Mouse (Mus musculus) common myeloid progenitor, adult 5-6 weeks (primary cell): Measurements from ENCODE around the gene Sbds. TPM values are rescaled to one million over a fixed set of nuclear protein-coding genes. Genes with fewer than 3 reads are reported as not detected.

Source experiments
- ATAC-seq: replicated peaks from 2 replicates; pipeline ENCODE4 v1.8.0; 2016; ENCODE audit warnings: low read depth, mild to moderate bottlenecking, moderate TSS enrichment, inconsistent platforms; ENCODE audit not compliant: poor library complexity, severe bottlenecking
- total RNA-seq: library from RNA; stranded (forward); fragments of 200-1000, 187-1606 nt; gene quantifications from 2 replicates; pipeline ENCODE4 v1.2.3, GENCODE M21; 2017

The Sbds gene
- total RNA-seq, 1 experiment from 2014 or later = 107 TPM

DNA sequence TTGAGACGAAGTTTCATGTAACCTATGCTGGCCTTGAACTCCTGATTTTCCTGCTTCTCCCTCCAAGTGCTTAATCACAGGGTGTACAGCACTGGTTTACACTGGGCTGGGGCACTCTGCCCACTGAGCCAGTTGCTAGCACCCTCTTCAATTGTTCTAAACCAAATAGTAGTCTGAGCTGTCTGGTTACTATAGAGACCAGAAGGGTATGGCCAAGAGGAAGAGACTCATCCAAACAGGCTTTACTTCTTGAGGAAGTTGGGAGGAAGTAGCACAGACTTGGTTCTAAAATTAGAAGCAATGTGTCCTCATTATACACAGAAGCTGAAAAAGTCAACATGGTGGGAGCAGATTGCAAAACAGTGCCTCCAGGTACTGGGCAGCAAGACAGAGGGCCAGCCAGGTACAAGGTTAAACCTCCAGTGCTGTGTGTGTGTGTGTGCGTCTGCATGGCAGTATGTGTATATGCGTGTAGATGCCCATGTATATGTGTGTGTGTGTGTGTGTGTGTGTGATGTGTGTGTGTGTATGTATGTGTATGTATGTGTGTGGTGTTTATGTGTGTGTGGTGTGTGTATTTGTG is 49.8 kb downstream of the Sbds start:
- peak; percentile 50 for ATAC-seq

- no peak for ATAC-seq
Measured at GRCm38 (mm10) chr5:130204560-130204959, 50.8 kb downstream of the Sbds start.

DNA sequence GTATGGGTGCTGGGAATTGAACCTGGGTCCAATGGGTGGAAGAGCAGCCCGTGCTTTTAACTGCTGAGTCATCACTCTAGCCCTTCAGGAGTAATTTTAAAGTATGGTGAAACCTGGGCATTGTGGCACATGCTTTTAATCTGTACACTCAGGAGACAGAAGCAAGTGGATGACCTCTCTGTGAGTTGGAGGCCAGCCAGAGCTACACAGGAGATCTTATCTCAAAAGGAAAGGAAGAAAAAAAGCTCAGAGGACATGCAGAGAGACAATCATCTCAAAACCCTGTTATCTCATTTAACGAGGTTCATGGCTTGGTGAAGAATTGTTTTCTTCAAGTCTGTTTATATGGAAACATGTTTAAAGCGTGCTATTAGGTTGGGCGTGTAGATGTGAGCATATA is 51.4 kb downstream of the Sbds start:
- ATAC-seq = 0 out of 2 replicates have a peak, but pooled peaks have one; percentile 39

DNA sequence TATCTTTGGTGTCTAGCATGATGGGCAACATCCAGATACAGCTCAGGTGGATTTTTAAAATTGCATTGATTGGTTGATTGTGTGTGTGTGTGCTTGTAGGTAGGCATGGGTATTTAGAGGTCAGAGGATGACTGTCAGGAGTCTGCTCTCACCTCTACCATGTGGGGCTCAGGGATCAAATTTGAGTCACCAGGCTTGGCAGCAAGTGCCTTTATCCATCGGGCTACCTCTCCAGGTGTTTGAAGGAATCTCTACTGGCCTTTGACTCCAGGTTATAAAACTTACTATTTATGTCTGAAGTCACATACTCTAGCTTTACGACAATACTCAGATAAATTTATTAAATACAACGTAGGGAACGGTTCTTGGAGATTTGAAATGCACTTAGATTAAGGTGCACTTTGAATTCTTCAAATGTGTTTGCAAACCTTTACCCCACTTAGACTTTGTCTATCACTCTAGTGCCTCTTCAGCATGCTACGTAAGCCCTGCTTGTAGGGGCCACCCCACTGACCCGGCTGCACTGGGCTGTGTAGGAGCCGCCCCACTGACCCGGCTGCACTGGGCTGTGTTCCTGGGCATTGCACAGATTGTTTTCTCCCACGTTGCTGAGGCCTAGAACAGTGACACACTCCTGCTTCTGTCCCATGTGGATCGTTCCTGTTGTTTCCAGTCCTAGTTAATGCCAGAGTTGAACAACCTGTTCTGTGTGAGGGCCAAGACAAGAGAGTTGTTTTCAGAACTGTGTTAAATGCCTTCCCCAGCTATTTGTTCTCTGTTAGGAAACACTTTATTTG is 54.9 kb downstream of the Sbds start:
- ATAC-seq = no peak

GRCm38 (mm10) chr5:130197981-130198380 is 57.3 kb downstream of the Sbds start:
- no peak for ATAC-seq

DNA sequence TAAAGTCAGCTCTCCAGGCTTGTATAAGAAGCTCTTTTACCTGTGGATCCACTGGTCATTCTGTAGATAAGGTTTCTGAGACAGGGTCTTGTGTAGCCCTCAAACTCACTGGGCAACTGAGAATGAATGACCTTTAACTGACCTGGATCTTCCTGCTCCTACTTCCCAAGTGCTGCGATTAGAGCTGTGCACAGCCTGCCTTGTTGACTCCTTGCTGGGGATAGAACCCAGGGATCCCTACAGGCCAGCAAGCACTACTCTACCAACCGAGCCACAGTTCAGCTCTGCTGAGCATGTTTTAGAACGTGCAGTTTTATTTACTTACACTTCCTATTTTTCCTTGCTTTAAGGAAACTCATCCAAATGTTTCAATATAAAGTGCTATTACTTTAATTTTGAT is 57.9 kb downstream of the Sbds start:
- no peak for ATAC-seq

DNA sequence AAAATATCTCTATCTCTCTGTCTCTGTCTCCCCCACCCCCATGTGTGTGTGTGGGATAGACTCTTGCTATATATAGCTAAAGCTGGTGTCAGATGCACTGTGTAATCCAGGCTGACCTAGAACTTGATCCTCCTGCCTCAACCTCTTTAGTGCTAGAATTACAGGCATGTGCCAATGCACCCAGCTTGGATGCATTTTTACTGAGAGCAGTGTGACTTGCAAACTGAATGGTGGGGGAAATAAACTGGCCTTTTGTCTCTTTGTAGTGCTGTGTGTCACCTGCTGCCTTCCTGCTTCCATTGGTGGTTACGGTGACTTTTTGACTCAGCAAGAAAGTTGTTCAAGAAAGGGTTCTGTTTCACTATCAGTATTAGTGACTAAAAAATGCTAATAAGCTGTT is 59.0 kb downstream of the Sbds start:
- ATAC-seq = peak; percentile 22; the same call in 1 of the 2 replicates

Other genes with a start within 250 kb of the Sbds start
- gene Asl, start 226.3 kb downstream of the Sbds start, total RNA-seq = 16.8 and 25.2 TPM in 2 replicates
- gene Crcp, start 226.2 kb downstream of the Sbds start, total RNA-seq = 40.0 and 42.2 TPM in 2 replicates
- gene Tpst1, start 182.2 kb downstream of the Sbds start, total RNA-seq = 2.7 and 7.8 TPM in 2 replicates
- 2.3 and 9.3 TPM in 2 replicates for gene Kctd7, start 110.7 kb downstream of the Sbds start, total RNA-seq
- 32.4 and 34.3 TPM in 2 replicates for gene Rabgef1, start 83.7 kb downstream of the Sbds start, total RNA-seq
- gene Tmem248, start 38.4 kb downstream of the Sbds start, total RNA-seq = 42.8 and 55.1 TPM in 2 replicates
- 35.8 and 43.0 TPM in 2 replicates for gene Tyw1, start 89 bp upstream of the Sbds start, total RNA-seq
- not detected in 2 replicates for gene Caln1, start 113.9 kb upstream of the Sbds start, total RNA-seq
- gene A330070K13Rik, start 129.1 kb upstream of the Sbds start, total RNA-seq = not detected in 2 replicates